Mouse (Mus musculus): Measurements from ENCODE around the gene Klhl31.

The Klhl31 gene

DNA sequence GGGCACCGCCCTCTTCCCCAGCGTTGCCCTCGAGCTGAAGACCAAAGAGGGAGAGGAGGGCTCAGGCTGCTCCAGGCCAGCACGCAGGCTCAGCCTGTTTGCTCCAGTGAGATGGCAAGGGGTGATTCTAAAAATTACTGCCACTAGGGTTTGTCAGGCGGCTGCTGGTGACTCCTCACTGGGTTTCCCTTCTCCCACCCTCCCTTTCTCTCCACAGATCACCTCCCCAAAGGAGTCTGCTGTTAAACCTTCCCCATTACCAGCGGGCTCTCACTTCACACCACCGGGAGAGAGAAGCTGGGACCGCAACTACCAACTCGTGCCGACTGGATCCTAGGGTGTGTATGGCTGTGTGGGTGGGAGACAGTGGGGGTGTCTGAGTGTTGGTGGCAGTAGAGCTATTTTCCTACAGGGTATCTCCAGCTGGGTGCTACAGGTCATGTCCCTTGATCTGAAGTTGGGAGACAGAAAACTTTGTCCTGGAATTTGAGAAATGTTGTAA lies at the start of gene Klhl31:
Gene Klhl31, plus strand, starts transcription at position 51 of the 502 bp plus-strand sequence.
- no peak for DNase-seq

- DNase-seq, result no peak
Observed at GRCm38 (mm10) chr9:77586806-77587591, 49.3 kb upstream of the Klhl31 start.

- no peak for DNase-seq
Observed at GRCm38 (mm10) chr9:77587616-77588015, 48.7 kb upstream of the Klhl31 start.

GRCm38 (mm10) chr9:77589496-77589895 lies 46.8 kb upstream of the Klhl31 start:
- DNase-seq, result no peak

DNA sequence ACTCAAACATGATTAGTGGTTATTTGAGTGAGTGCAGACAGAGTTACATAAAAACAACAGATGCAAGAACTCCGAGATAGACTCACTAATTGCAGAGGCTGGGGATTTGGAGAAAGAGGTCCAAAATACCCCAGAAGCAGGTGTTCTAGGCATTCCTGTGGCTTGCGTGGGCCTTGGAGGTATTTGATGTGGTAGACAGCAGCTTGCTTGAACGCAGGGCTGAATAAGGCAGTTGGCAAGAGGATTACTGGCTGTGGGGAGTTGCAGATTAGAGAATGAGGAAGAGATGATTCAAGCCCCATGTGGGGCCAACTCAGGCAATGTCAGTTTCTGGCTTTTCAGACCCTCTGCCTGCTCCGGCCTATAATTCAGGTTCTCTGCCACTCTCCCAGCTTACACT lies 43.9 kb upstream of the Klhl31 start:
- peak; percentile 46 for DNase-seq

- no peak for DNase-seq
Observed at GRCm38 (mm10) chr9:77595006-77595626, 41.2 kb upstream of the Klhl31 start.

GRCm38 (mm10) chr9:77596355-77596754 lies 39.9 kb upstream of the Klhl31 start:
- DNase-seq, result peak; percentile 55

GRCm38 (mm10) chr9:77598560-77598959 lies 37.7 kb upstream of the Klhl31 start:
- DNase-seq, result no peak

GRCm38 (mm10) chr9:77602302-77603266 lies 33.7 kb upstream of the Klhl31 start:
- peak; percentile 38 for DNase-seq

- DNase-seq, result no peak
Observed at GRCm38 (mm10) chr9:77603965-77604509, 32.3 kb upstream of the Klhl31 start.

GRCm38 (mm10) chr9:77607295-77607694 lies 29.0 kb upstream of the Klhl31 start:
- no peak for DNase-seq

DNA sequence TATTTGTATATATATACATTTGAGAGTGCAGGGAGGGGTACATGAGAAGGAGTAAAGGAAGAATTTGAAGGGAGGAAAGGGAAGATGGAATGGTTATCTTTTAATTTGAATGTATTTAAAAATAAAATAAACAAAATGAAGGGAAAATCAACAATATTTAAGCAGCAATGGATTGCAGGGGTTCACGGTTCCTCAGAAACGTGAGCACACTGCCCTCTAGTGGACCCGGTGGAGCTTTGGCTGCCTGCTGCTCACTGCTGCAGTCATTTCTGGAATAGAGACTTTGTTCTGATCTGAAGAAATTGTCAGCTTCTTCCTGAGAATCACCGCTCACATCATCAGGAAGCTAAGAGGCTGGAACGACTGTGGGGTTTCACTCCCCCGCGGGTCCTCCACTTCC lies 28.5 kb upstream of the Klhl31 start:
- no peak for DNase-seq

- DNase-seq, result no peak
Observed at GRCm38 (mm10) chr9:77610811-77611210, 25.5 kb upstream of the Klhl31 start.

GRCm38 (mm10) chr9:77612349-77612748 lies 24.0 kb upstream of the Klhl31 start:
- DNase-seq, result no peak

DNA sequence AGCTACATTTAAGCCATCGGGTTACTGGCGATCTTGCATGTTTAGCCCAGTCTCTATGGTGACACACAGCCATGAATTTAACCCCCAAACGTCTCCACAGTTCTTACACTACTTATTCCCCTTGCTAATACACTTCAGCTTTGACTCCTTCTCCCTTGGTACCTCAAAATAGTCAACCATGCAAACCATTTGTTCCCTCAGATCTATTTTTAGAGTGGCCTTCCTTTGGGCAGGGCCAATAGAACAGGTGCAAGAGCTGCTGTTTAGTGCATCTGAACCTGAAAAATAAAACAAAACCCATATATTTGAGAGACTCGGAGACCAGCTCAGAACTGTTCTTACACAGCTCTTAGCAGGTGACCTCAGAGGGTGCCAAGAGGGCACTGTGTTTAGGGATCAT lies 20.4 kb upstream of the Klhl31 start:
- no peak for DNase-seq

- no peak for DNase-seq
Observed at GRCm38 (mm10) chr9:77616796-77617195, 19.5 kb upstream of the Klhl31 start.

DNA sequence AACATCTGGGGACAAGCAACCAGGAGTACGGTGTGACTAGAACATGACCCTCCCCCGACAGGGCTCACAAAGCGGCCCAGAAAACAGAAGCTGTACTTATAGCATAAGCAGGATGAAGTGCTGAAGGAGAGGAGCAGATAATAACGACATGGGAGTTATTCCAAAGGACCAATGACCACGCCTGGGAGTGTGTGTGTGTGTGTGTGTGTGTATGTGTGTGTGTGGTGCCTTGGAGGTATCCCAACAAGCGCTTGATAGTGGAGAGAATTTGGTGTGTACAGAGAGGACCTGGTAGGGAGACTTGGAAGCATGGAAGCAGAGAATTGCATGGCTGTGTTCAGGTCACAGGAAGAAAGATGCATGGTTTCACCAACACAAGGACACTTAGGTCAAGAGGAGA lies 18.5 kb upstream of the Klhl31 start:
- DNase-seq, result no peak

- no peak for DNase-seq
Observed at GRCm38 (mm10) chr9:77618392-77618791, 17.9 kb upstream of the Klhl31 start.

DNA sequence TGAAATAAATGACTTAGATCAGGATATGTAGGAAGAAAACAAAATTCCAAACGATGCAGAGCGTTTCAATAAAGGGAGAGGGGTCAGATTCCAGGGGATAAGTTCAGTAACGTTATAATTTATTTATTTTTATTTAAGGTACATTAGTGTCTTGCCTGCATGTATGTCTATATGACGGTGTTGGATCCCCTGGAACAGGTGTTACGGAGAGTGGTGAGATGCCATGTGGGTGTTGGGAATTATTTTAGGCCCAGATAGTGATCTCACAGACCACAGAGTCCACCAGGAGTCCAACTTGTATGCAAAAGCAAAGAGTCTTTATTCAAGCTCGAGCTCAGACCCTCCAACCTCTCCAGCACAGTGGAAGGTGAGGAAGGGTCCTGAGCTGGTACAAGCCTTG lies 16.2 kb upstream of the Klhl31 start:
- DNase-seq, result no peak

- peak; percentile 27 for DNase-seq
Observed at GRCm38 (mm10) chr9:77620482-77620881, 15.8 kb upstream of the Klhl31 start.

DNA sequence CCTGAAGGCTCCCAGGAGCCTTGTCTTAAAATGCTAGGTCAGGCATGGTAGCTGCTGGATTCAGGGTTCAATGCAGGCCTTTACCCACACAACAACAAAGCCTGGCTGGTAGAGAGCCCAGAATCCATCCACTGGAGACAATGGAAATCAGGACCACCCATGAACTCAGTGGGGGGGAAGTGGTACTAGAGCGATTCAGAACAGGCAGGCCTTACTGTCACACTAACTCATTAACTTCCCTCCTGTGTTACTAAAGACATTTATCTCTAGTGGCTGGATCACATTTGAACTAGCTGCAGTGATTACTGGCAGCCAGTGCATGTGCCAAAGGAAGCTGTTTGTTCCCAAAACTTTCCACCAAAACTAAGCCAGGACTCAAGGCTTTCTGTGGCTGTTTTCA lies 13.4 kb upstream of the Klhl31 start:
- no peak for DNase-seq

GRCm38 (mm10) chr9:77623318-77624050 lies 12.8 kb upstream of the Klhl31 start:
- DNase-seq, result no peak

Data from layer of hippocampus, adult 9-11 months (tissue).